Mouse (Mus musculus): ENCODE measurements at regions not wholly inside any gene's neighbourhood (a gene's known extent, or its start where the extent isn't known, plus 50 kb on each side); places are given as distances from the start of the nearest gene placed in this dataset.

GRCm38 (mm10) chr1:128679005-128679980 lies 87.2 kb upstream of the Cxcr4 start:
- no peak for DNase-seq (ENCODE audit: low read depth, low spot score)

- no peak for DNase-seq (ENCODE audit: low read depth, low spot score)
These were observed 83.4 kb upstream of the Cxcr4 start for GRCm38 (mm10) chr1:128675538-128675937.

GRCm38 (mm10) chr1:128672306-128672705 lies 80.2 kb upstream of the Cxcr4 start:
- DNase-seq (ENCODE audit: low read depth, low spot score), result no peak

GRCm38 (mm10) chr1:128671495-128671894 lies 79.4 kb upstream of the Cxcr4 start:
- DNase-seq (ENCODE audit: low read depth, low spot score), result no peak

GRCm38 (mm10) chr1:128671016-128671415 lies 78.9 kb upstream of the Cxcr4 start:
- DNase-seq (ENCODE audit: low read depth, low spot score), result no peak

GRCm38 (mm10) chr1:128669241-128669666 lies 77.2 kb upstream of the Cxcr4 start:
- DNase-seq (ENCODE audit: low read depth, low spot score), result no peak

- no peak for DNase-seq (ENCODE audit: low read depth, low spot score)
These were observed 76.6 kb upstream of the Cxcr4 start for GRCm38 (mm10) chr1:128668718-128669117.

- no peak for DNase-seq (ENCODE audit: low read depth, low spot score)
These were observed 75.1 kb upstream of the Cxcr4 start for GRCm38 (mm10) chr1:128667121-128667762.

GRCm38 (mm10) chr1:128663207-128663606 lies 71.1 kb upstream of the Cxcr4 start:
- no peak for DNase-seq (ENCODE audit: low read depth, low spot score)

- no peak for DNase-seq (ENCODE audit: low read depth, low spot score)
These were observed 67.8 kb upstream of the Cxcr4 start for GRCm38 (mm10) chr1:128659857-128660256.

GRCm38 (mm10) chr1:128658802-128659201 lies 66.7 kb upstream of the Cxcr4 start:
- no peak for DNase-seq (ENCODE audit: low read depth, low spot score)

- peak; percentile 59 for DNase-seq (ENCODE audit: low read depth, low spot score)
These were observed 62.2 kb upstream of the Cxcr4 start for GRCm38 (mm10) chr1:128654099-128654862.

GRCm38 (mm10) chr1:128650596-128650995 lies 58.5 kb upstream of the Cxcr4 start:
- DNase-seq (ENCODE audit: low read depth, low spot score), result no peak

- no peak for DNase-seq (ENCODE audit: low read depth, low spot score)
These were observed 57.5 kb upstream of the Cxcr4 start for GRCm38 (mm10) chr1:128649490-128650178.

- no peak for DNase-seq (ENCODE audit: low read depth, low spot score)
These were observed 51.3 kb upstream of the Cxcr4 start for GRCm38 (mm10) chr1:128643316-128643776.

- DNase-seq (ENCODE audit: low read depth, low spot score), result no peak
These were observed 50.1 kb upstream of the Cxcr4 start for GRCm38 (mm10) chr1:128642212-128642611.
